Mouse (Mus musculus) midbrain, embryonic 16.5 days (tissue): ENCODE data around the gene Inip. TPM values are rescaled to one million over a fixed set of nuclear protein-coding genes. Genes with fewer than 3 reads are reported as not detected.
A peak's percentile ranks its signal among the peaks of the same experiment; 100 is the strongest.

ENCODE experiments used
- ATAC-seq: fragments of 200-750 bp; cut with Nextera tagmentation; 2 replicates; pipeline ENCODE4 v1.8.0; 2017; ENCODE audit warnings: moderate TSS enrichment
- H3K27ac ChIP-seq: fragments of 300-500 bp; sonication (generic); 2 replicates; pipeline ENCODE4 v1.5.1; 2014; ENCODE audit warnings: mild to moderate bottlenecking, low read length, mixed read lengths
- H3K27me3 ChIP-seq: fragments of 300-500 bp; sonication (generic); 2 replicates; pipeline ENCODE4 v1.6.1; 2014; ENCODE audit warnings: low read depth, low read length, mixed read lengths; ENCODE audit not compliant: control insufficient read depth, insufficient read depth
- H3K36me3 ChIP-seq: fragments of 300-500 bp; sonication (generic); 2 replicates; pipeline ENCODE4 v1.6.1; 2014; ENCODE audit warnings: mild to moderate bottlenecking, low read length, moderate library complexity, mixed read lengths; ENCODE audit not compliant: control insufficient read depth, insufficient read depth
- H3K4me1 ChIP-seq: fragments of 300-500 bp; sonication (generic); 2 replicates; pipeline ENCODE4 v1.6.1; 2014; ENCODE audit warnings: mild to moderate bottlenecking, low read length, mixed read lengths; ENCODE audit not compliant: control insufficient read depth, insufficient read depth
- H3K4me2 ChIP-seq: fragments of 300-500 bp; sonication (generic); 2 replicates; pipeline ENCODE4 v1.6.1; 2014; ENCODE audit warnings: mild to moderate bottlenecking, low read length, mixed read lengths
- H3K4me3 ChIP-seq: fragments of 300-500 bp; sonication (generic); 2 replicates; pipeline ENCODE4 v1.5.1; 2014; ENCODE audit warnings: low read depth, mild to moderate bottlenecking, low read length, moderate library complexity, mixed read lengths
- H3K9ac ChIP-seq: fragments of 300-500 bp; sonication (generic); 2 replicates; pipeline ENCODE4 v1.6.1; 2014; ENCODE audit warnings: low read depth, low read length, mixed read lengths
- H3K9me3 ChIP-seq: fragments of 300-500 bp; sonication (generic); replicated peaks from 2 replicates; pipeline ENCODE4 v1.6.1; 2014; ENCODE audit warnings: mild to moderate bottlenecking, low read length, mixed read lengths; ENCODE audit not compliant: control insufficient read depth, poor library complexity, severe bottlenecking
- WGBS: fragments of 180-500 bp; shearing (Covaris S2); extraction: QIAGEN DNeasy Blood & Tissue Kit; methylation state at CpG from one replicate; pipeline ENCODE4 v1.1.7; 2014; 5-methylcytosine and 5-hydroxymethylcytosine counted together
- polyA plus RNA-seq: library from polyadenylated mRNA; unstranded; fragments of >200 nt; fragmentation: Nextera tagmentation; extraction: Ambion mirVana; gene quantifications from 2 replicates; pipeline ENCODE4 v1.2.1, GENCODE M21; 2015

Inip gene
- polyA plus RNA-seq, 1 experiment from 2014 or later: 54.3 TPM

DNA sequence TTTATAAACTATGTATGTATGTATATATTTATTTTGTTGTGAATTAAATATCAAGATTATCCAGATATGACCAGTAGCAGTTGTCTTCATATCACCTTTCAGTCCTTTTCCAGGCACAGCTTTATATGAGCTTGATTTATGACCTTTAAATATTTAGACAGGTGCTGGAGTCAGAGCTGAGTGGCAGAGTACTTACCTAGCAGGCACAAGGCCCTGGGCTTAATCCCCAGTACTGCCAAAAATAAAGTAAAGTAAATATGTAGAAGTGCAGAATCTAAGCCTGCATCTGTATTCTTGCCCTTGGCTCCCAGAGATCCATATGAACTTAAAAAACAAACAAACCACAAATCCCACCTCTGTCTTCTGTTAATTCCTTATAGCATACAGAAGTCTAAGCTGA is 12.4 kb downstream of the Inip start:
- no peak for ATAC-seq
- H3K4me3 ChIP-seq: no peak overlapping the region

GRCm38 (mm10) chr4:59787126-59787525 is 14.3 kb downstream of the Inip start:
- 69% methylated on average over 6 of the region's 6 CpGs for WGBS
- no peaks in the 10 kb centered on the region for H3K9me3 ChIP-seq
- H3K4me3 ChIP-seq: no peak overlapping the region
- no peak for ATAC-seq
- peaks cover 4% of the 10 kb centered on the region for H3K4me1 ChIP-seq
- H3K27ac ChIP-seq: no peak overlapping the region
- H3K36me3 ChIP-seq: no peaks in the 10 kb centered on the region
- no peak overlapping the region for H3K4me2 ChIP-seq
- no peak overlapping the region for H3K9ac ChIP-seq
- H3K27me3 ChIP-seq: no peaks in the 10 kb centered on the region

More for the DNA sequence above, 12.4 kb downstream of the Inip start:
- Histone ChIP-seq H3K9ac (no peak overlapping the region), H3K4me1 (no peaks in the 10 kb centered on the region), H3K36me3 (no peaks in the 10 kb centered on the region), H3K9me3 (no peaks in the 10 kb centered on the region), H3K4me2 (no peak overlapping the region), H3K27ac (no peak overlapping the region), H3K27me3 (no peaks in the 10 kb centered on the region)

DNA sequence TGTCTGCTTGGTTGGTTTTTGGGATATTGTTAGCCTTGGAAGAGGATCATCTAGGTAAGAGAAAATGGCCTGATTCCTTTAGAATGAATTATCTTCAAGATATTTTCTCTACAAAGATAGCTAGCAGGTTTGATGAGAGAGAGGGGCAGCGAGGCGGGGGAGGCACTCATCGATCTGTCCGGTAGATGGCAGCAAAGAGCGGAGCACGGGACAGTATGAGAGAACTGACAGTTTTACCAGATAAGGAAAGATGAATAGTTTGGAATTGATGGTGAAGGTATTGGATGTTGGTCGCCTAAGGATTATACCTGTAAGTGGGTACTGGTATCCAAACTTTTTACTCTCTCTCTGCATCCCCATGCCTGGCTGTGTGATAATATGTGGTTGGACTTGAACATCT is 14.7 kb downstream of the Inip start:
- Histone ChIP-seq H3K4me2 (no peak overlapping the region), H3K9ac (no peak overlapping the region), H3K4me1 (peaks cover 8% of the 10 kb centered on the region), H3K27ac (no peak overlapping the region), H3K36me3 (no peaks in the 10 kb centered on the region), H3K4me3 (no peak overlapping the region), H3K27me3 (no peaks in the 10 kb centered on the region), H3K9me3 (no peaks in the 10 kb centered on the region)
- peak; percentile 15; the same call in 1 of the 2 replicates for ATAC-seq
- 1% methylated on average over 7 of the region's 7 CpGs for WGBS

- WGBS: 21% methylated on average over 2 of the region's 2 CpGs
- H3K4me1 ChIP-seq: peaks cover 11% of the 10 kb centered on the region
- no peak overlapping the region for H3K27ac ChIP-seq
- no peak overlapping the region for H3K4me2 ChIP-seq
- no peak for ATAC-seq
- H3K9ac ChIP-seq: no peak overlapping the region
- no peaks in the 10 kb centered on the region for H3K9me3 ChIP-seq
- no peak overlapping the region for H3K4me3 ChIP-seq
- H3K36me3 ChIP-seq: no peaks in the 10 kb centered on the region
- no peaks in the 10 kb centered on the region for H3K27me3 ChIP-seq
Measured at GRCm38 (mm10) chr4:59785412-59785811, 16.0 kb downstream of the Inip start.

DNA sequence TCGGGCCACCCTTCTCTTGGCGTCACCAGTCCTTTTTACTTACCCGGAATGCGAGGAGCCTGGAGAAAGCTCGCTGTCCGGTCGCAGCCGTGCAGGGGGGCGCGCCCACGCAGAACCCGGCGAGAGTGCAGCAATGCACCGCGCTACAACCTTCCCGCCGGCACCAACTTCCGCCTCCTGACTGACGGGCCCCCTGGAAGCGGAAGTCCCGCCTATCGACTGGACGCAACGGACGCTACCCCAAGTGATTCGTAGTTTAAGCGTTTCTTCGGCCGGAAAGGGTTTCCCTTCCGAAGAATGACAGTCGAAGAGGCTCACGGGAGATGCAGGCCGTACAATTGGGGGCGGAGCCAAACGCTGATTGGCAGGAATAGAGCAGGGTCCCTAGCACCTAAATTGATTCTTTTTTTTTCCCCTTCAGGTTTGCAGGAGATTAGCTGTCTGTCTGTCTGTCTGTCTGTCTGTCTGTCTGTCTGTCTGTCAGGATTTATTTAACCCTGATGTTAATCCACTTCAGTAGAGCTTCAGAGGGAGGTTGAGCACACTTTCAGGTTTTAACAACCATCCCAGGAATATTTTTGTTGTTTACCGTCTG is 17.6 kb downstream of the Inip start:
- H3K4me1 ChIP-seq: peaks cover 11% of the 10 kb centered on the region
- under 1% methylated on average over 36 of the region's 36 CpGs for WGBS
- H3K27me3 ChIP-seq: no peaks in the 10 kb centered on the region
- H3K27ac ChIP-seq: peak overlapping the region; percentile 42
- H3K4me3 ChIP-seq: peak overlapping the region; percentile 68
- H3K9me3 ChIP-seq: no peaks in the 10 kb centered on the region
- no peaks in the 10 kb centered on the region for H3K36me3 ChIP-seq
- H3K9ac ChIP-seq: peak overlapping the region; percentile 71
- ATAC-seq: peak; percentile 98
- H3K4me2 ChIP-seq: peak overlapping the region; percentile 65

DNA sequence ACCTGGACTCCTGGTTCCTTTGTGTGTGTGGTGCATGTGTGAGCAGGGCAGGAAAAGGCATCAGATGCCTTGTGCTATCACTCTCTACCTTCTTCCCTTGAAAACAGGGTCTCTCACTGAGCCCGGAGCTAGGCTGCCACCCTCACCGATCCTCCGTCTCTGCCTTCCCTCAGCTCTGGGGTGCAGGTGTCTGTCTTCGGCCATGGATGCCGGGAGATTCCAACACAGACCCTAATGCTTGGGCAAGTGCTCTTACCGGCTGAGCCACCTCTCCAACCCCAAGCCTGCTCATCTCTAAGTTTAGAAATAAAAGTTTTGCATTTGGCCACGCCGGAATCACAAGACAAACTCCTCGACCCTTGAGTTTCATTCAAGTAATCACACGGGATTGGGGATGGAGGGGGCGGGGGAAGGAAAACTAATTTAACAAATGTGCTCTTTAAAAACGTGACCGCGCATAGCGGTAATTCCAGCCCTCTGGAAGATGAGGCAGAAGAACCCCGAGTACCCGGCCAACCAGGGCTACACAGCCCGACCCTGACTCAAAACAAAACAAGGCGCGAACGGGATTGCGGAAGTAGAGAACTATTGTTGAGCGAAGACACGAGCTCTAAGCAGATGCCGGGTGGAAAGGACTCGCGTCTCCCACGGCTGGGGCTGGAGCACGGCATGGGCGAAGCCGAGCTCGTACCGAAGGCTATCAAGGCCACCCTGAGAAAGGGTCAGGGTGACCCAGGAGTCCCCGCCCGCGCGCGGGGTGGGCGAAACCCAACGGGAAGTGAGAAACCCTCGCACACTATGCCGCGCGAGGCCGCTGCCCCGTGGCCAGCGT is 18.3 kb downstream of the Inip start:
- peak; percentile 62 for ATAC-seq
- WGBS: under 1% methylated on average over 47 of the region's 47 CpGs

DNA sequence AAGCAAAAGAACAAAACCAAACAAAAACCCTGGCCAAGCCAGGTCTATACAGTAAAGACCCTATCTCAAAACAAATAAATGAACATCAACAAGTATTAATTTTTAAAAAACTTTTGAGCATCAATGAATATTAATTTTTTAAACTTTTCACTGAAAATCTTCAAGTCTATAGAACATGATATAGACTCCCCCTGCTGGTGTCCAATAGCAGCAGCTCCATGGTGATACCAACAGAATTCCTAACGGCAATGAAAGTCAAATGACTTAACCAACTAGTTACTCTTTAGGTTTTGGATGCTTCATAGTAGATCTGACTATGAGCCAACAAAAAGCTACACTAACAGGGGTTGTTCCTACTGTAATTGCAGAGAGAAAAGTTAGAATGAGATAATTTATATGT is 20.8 kb downstream of the Inip start:
- no peak overlapping the region for H3K9ac ChIP-seq
- no peak for ATAC-seq

More for the DNA sequence above, 18.3 kb downstream of the Inip start:
- H3K4me1 ChIP-seq: peaks cover 11% of the 10 kb centered on the region
- H3K9ac ChIP-seq: peak overlapping the region; percentile 71
- peak overlapping the region; percentile 68 for H3K4me3 ChIP-seq
- H3K9me3 ChIP-seq: no peaks in the 10 kb centered on the region
- peak overlapping the region; percentile 23 for H3K27ac ChIP-seq
- H3K27me3 ChIP-seq: no peaks in the 10 kb centered on the region
- H3K36me3 ChIP-seq: no peaks in the 10 kb centered on the region
- peak overlapping the region; percentile 65 for H3K4me2 ChIP-seq

GRCm38 (mm10) chr4:59777828-59778227 is 23.6 kb downstream of the Inip start:
- Histone ChIP-seq H3K36me3 (peaks cover 3% of the 10 kb centered on the region), H3K9me3 (no peaks in the 10 kb centered on the region), H3K4me2 (no peak overlapping the region), H3K4me3 (no peak overlapping the region), H3K27me3 (no peaks in the 10 kb centered on the region), H3K4me1 (peaks cover 11% of the 10 kb centered on the region), H3K9ac (no peak overlapping the region), H3K27ac (no peak overlapping the region)
- WGBS: 76% methylated on average over 3 of the region's 3 CpGs
- no peak for ATAC-seq

More for the DNA sequence above, 20.8 kb downstream of the Inip start:
- 17% methylated on average over 1 of the region's 1 CpGs for WGBS
- H3K27ac ChIP-seq: no peak overlapping the region
- peaks cover 11% of the 10 kb centered on the region for H3K4me1 ChIP-seq
- H3K4me3 ChIP-seq: no peak overlapping the region
- no peaks in the 10 kb centered on the region for H3K36me3 ChIP-seq
- no peaks in the 10 kb centered on the region for H3K9me3 ChIP-seq
- no peaks in the 10 kb centered on the region for H3K27me3 ChIP-seq
- H3K4me2 ChIP-seq: no peak overlapping the region

DNA sequence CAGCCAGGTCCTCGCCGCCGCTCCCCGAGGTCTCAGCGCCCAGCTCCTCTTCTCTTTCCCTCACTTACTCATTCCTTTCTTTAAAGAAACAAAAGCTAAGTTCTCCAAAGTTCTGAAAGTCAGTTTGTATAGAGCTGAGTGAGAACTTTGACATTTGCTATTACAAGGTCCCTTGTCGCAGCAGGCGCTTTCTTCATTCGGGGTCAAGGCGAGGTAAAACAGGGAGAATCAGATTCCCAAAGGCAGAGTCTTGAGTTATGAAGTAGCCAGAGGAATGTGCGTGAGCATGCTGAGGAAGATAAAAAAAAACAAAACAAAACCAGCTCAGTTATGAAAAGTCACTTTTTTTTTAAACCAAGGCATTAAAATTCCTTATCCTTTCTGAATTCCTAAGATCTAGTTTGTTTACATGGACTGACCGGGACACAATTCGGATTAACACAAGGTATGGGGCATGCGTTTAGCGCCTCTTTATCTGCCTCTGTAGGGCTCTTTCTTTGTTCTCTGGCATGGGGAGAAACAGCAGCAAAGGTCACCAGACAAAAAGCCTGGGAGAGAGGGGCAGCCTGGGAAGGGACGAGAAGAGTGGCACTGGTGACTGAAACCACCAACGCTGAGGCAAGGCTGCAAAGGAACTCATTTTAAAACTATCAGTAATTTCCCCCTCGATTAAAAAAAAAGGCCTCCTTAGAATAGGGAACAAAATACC is 29.1 kb downstream of the Inip start:
- Histone ChIP-seq H3K4me1 (no peaks in the 10 kb centered on the region), H3K4me3 (no peak overlapping the region), H3K27me3 (no peaks in the 10 kb centered on the region), H3K9me3 (no peaks in the 10 kb centered on the region), H3K36me3 (peaks cover 18% of the 10 kb centered on the region), H3K27ac (no peak overlapping the region), H3K4me2 (no peak overlapping the region), H3K9ac (no peak overlapping the region)
- no peak for ATAC-seq
- WGBS: 36% methylated on average over 17 of the region's 17 CpGs
